Mouse (Mus musculus) myocyte (in vitro differentiated cells): Measurements from ENCODE around the gene Aifm3.

Experiments
- CEBPB ChIP-seq: IDR thresholded peaks from 2 replicates; pipeline ENCODE4 v1.6.1; 2011; ENCODE audit warnings: mild to moderate bottlenecking, moderate library complexity; ENCODE audit not compliant: poor library complexity, insufficient read depth, severe bottlenecking
- MAX ChIP-seq: IDR thresholded peaks from one replicate; pipeline ENCODE4 v1.6.1; 2011; ENCODE audit warnings: low read depth, mild to moderate bottlenecking, control low read depth
- MYOD1 ChIP-seq, 3 experiments: IDR thresholded peaks; one replicate each; pipeline ENCODE4 v1.6.1; 2011; ENCODE audit warnings: control low read depth in 2 of 3, low read depth in 2 of 3, mild to moderate bottlenecking in 2 of 3, moderate library complexity in 1 of 3; ENCODE audit not compliant: insufficient read length in 2 of 3, control insufficient read depth in 1 of 3
- MYOG ChIP-seq, 3 experiments: IDR thresholded peaks; one replicate each; pipeline ENCODE4 v1.6.1; 2011; ENCODE audit warnings: control low read depth in 2 of 3, low read depth in 2 of 3, mild to moderate bottlenecking in 2 of 3; ENCODE audit not compliant: insufficient read length in 2 of 3, control insufficient read depth in 1 of 3, insufficient read depth in 1 of 3
- POLR2A ChIP-seq: IDR thresholded peaks from one replicate; pipeline ENCODE4 v1.6.1; 2011; ENCODE audit warnings: low read depth, mild to moderate bottlenecking, control low read depth, moderate library complexity; ENCODE audit not compliant: insufficient read length
- POLR2AphosphoS2 ChIP-seq: IDR thresholded peaks from one replicate; pipeline ENCODE4 v1.6.1; 2011; ENCODE audit warnings: low read depth, control low read depth; ENCODE audit not compliant: insufficient read length
- REST ChIP-seq: IDR thresholded peaks from one replicate; pipeline ENCODE4 v1.6.1; 2011; ENCODE audit warnings: mild to moderate bottlenecking, control low read depth, moderate library complexity; ENCODE audit not compliant: insufficient read depth, insufficient read length
- TCF12 ChIP-seq: IDR thresholded peaks from one replicate; pipeline ENCODE4 v1.6.1; 2011; ENCODE audit warnings: mild to moderate bottlenecking, control low read depth; ENCODE audit not compliant: poor library complexity, insufficient read depth, severe bottlenecking
- TCF3 ChIP-seq: IDR thresholded peaks from one replicate; pipeline ENCODE4 v1.6.1; 2011; ENCODE audit warnings: low read depth, control low read depth; ENCODE audit not compliant: insufficient read length
- USF1 ChIP-seq: IDR thresholded peaks from one replicate; pipeline ENCODE4 v1.6.1; 2011; ENCODE audit warnings: low read depth, mild to moderate bottlenecking, control low read depth, moderate library complexity

DNA sequence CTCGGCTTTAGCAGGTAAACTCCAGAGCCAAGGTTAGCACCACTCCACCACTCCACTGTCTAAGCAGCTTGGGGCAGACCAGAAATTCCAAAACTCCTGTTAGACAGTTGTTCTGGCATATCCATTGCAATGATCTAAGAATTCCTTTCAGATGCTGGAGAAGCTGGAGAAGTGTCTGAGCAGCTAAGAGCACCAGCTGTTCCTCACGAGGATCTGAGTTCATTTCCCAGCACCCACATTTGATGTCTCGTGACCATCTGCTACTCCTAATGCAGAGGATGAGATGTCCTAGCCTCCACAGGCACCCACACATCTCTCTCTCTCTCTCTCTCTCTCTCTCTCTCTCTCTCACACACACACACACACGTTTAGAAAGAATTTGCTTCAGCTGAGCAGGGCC lies 67.5 kb downstream of the Aifm3 start:
- TF ChIP-seq POLR2A, result no peak
- TF ChIP-seq TCF12, result no peak
- no peak for TF ChIP-seq REST
- TF ChIP-seq POLR2AphosphoS2, result no peak
- peak in 2 of 3 experiments; percentile 62 to 72 for TF ChIP-seq MYOG (IDR thresholded peaks at IDR 0.05; ENCODE audit: control insufficient read depth in 1 of 3, insufficient read depth in 1 of 3, insufficient read length in 2 of 3, low read depth in 2 of 3)
- TF ChIP-seq MYOD1 (IDR thresholded peaks at IDR 0.05; ENCODE audit: control insufficient read depth in 1 of 3, insufficient read length in 2 of 3, low read depth in 2 of 3), result peak; percentile 1 to 69 (median 56)
- no peak for TF ChIP-seq TCF3
- TF ChIP-seq CEBPB, result no peak
- no peak for TF ChIP-seq MAX
- TF ChIP-seq USF1, result no peak
